ENCODE assay signal across 12 mouse cellular contexts in the genomic region with DNA sequence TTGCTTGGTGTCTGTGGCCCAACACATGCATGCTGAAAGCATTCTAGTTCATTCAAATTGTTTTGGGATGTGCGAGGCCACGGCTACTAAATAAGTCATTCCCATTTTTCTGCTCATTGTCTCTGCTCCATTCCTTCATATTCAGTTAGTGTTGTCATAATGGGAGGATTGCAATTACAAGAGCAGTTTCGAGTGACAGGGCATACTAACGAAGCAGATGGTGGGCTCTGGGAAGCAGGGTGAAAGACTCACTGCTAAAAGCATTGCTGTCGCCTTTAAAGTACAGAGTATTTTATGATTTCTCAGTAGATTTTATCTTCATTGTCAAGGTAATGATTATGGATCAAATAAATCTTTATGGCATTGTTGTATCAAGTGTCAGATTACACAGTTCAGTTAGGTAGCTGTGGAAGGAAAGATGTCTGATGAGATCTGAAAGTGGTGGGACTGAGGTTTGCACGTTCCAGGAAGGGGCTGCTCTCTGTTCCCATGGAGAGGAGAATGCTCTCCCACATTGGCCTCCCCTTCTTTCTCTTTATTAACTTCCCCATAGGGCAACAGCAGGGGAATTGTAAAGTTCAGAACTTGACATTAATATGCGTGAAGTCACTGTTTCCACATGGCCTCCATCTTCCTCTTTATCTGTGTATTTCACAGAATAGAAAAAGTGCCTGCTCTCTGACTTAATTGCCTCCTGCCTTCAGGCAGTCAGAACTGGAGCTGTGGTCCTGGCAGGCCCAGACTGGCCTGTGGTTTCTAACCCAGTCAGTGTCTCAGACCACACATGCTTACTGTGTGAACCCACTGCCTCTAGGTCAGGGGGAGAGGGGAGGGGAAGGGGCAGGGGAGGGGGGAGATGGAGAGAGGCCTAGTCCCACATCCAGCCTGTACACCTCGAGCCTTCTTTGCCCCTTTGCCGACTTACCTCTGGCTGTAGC.
DNase-seq lines count a peak whose midpoint lies in the region; ATAC-seq and TF ChIP-seq lines count a peak whose summit lies in the region.
"Had no signal": no experiment of that assay in that cellular context is flagged by ENCODE, and none has a peak within 500 bp of the region (broad histone marks: within the 10 kb centered on the region; RNA-seq: fewer than 3 reads in every experiment).

No protein-coding gene starts in this region.

- WGBS in liver, embryonic 13.5 days (ENCODE audit: insufficient replicate concordance) = 47% methylated on average over 9 of the region's 9 CpGs
- 48% methylated on average over 9 of the region's 9 CpGs for WGBS in liver, embryonic 12.5 days (ENCODE audit: insufficient replicate concordance)
- 41% methylated on average over 9 of the region's 9 CpGs for WGBS in hindbrain, embryonic 13.5 days
- WGBS in limb, embryonic 14.5 days = 34% methylated on average over 9 of the region's 9 CpGs

- no peak overlapping the region for H3K27ac ChIP-seq in liver, embryonic 13.5 days
- H3K27ac ChIP-seq in liver, embryonic 12.5 days = no peak overlapping the region
- peak overlapping the region; percentile 49; the same call in 1 of the 2 replicates for H3K27ac ChIP-seq in hindbrain, embryonic 13.5 days
- peak overlapping the region; percentile 28; the same call in 1 of the 2 replicates for H3K27ac ChIP-seq in limb, embryonic 14.5 days (replicated peaks; ENCODE audit: low read depth, low read length)

- H3K27me3 ChIP-seq in liver, embryonic 13.5 days = no peaks in the 10 kb centered on the region
- no peaks in the 10 kb centered on the region for H3K27me3 ChIP-seq in liver, embryonic 12.5 days (replicated peaks)
- no peaks in the 10 kb centered on the region for H3K27me3 ChIP-seq in hindbrain, embryonic 13.5 days
- H3K27me3 ChIP-seq in limb, embryonic 14.5 days (ENCODE audit: control insufficient read depth, insufficient read depth, low read length) = no peaks in the 10 kb centered on the region
- H3K27me3 ChIP-seq: megakaryocyte, embryonic 14.5 days had no signal

- H3K4me1 ChIP-seq in liver, embryonic 13.5 days (replicated peaks) = peaks cover 4% of the 10 kb centered on the region; the same call in 1 of the 2 replicates
- H3K4me1 ChIP-seq in liver, embryonic 12.5 days = no peaks in the 10 kb centered on the region
- peaks cover 17% of the 10 kb centered on the region for H3K4me1 ChIP-seq in hindbrain, embryonic 13.5 days (replicated peaks)
- peaks cover 13% of the 10 kb centered on the region; the same call in 1 of the 2 replicates for H3K4me1 ChIP-seq in limb, embryonic 14.5 days (ENCODE audit: control insufficient read depth, insufficient read depth, low read length)
- H3K4me1 ChIP-seq: megakaryocyte, embryonic 14.5 days had no signal

- ATAC-seq in liver, embryonic 13.5 days (ENCODE audit: low read depth) = 0 out of 2 replicates have a peak, but pooled peaks have one; percentile 12
- no peak for ATAC-seq in liver, embryonic 12.5 days
- peak; percentile 61; the same call in 1 of the 2 replicates for ATAC-seq in hindbrain, embryonic 13.5 days (ENCODE audit: low FRiP score)
- ATAC-seq in limb, embryonic 14.5 days (ENCODE audit: low FRiP score, low read depth) = no peak; the same call in 1 of the 2 replicates
- ATAC-seq in activated CD4-positive, CD25-positive, alpha-beta regulatory T cell, adult 4 months = no peak

- no peak for TF ChIP-seq POLR2A in limb, embryonic 14.5 days (IDR thresholded peaks at IDR 0.05; ENCODE audit: borderline replicate concordance, extremely low read depth, insufficient read depth, insufficient read length)

- no peak overlapping the region for H3K4me2 ChIP-seq in liver, embryonic 13.5 days
- no peak overlapping the region for H3K4me2 ChIP-seq in liver, embryonic 12.5 days
- H3K4me2 ChIP-seq in hindbrain, embryonic 13.5 days = no peak overlapping the region
- no peak overlapping the region for H3K4me2 ChIP-seq in limb, embryonic 14.5 days (replicated peaks; ENCODE audit: low read depth, low read length, severe bottlenecking)

- H3K4me3 ChIP-seq in liver, embryonic 13.5 days (replicated peaks) = no peak overlapping the region
- H3K4me3 ChIP-seq in liver, embryonic 12.5 days = no peak overlapping the region
- H3K4me3 ChIP-seq in hindbrain, embryonic 13.5 days = no peak overlapping the region
- H3K4me3 ChIP-seq in limb, embryonic 14.5 days (replicated peaks; ENCODE audit: low read length) = no peak overlapping the region
- H3K4me3 ChIP-seq: megakaryocyte, embryonic 14.5 days had no signal

- no peaks in the 10 kb centered on the region for H3K9me3 ChIP-seq in liver, embryonic 13.5 days (replicated peaks)
- no peaks in the 10 kb centered on the region for H3K9me3 ChIP-seq in liver, embryonic 12.5 days (replicated peaks)
- no peaks in the 10 kb centered on the region for H3K9me3 ChIP-seq in hindbrain, embryonic 13.5 days
- H3K9me3 ChIP-seq in limb, embryonic 14.5 days (ENCODE audit: control insufficient read depth, low read length) = no peaks in the 10 kb centered on the region

- no peaks in the 10 kb centered on the region for H3K36me3 ChIP-seq in liver, embryonic 13.5 days
- H3K36me3 ChIP-seq in liver, embryonic 12.5 days = no peaks in the 10 kb centered on the region
- no peaks in the 10 kb centered on the region for H3K36me3 ChIP-seq in hindbrain, embryonic 13.5 days
- no peaks in the 10 kb centered on the region for H3K36me3 ChIP-seq in limb, embryonic 14.5 days (ENCODE audit: control insufficient read depth, insufficient read depth, low read length)

- DNase-seq in liver, embryonic 13.5 days = no peak
- peak; percentile 54 for DNase-seq in embryo, embryonic 11 days
- peak; percentile 23 for DNase-seq in limb, embryonic 14.5 days (ENCODE audit: low spot score)
- DNase-seq in layer of hippocampus, adult 9-11 months = no peak
- DNase-seq in spleen, adult 18-20 months = no peak
- DNase-seq: gastrocnemius, postnatal 10 days; heart, postnatal 36 days; right cerebral cortex, postnatal 25 days had no signal

- H3K9ac ChIP-seq in liver, embryonic 13.5 days = no peak overlapping the region
- no peak overlapping the region for H3K9ac ChIP-seq in liver, embryonic 12.5 days
- peak overlapping the region; percentile 10; the same call in 1 of the 2 replicates for H3K9ac ChIP-seq in hindbrain, embryonic 13.5 days
- H3K9ac ChIP-seq in limb, embryonic 14.5 days (ENCODE audit: low read depth, low read length, severe bottlenecking) = no peak overlapping the region

Comparison
In these comparisons a context has a peak if more than half of its experiments do, and no peak if none do; other contexts are left out.
1. ATAC-seq: peak in liver, embryonic 13.5 days (single experiment) and hindbrain, embryonic 13.5 days (single experiment); none in liver, embryonic 12.5 days (single experiment), limb, embryonic 14.5 days (single experiment) and activated CD4-positive, CD25-positive, alpha-beta regulatory T cell, adult 4 months (single experiment).
2. DNase-seq: peak in embryo, embryonic 11 days (single experiment) and limb, embryonic 14.5 days (single experiment); none in liver, embryonic 13.5 days (single experiment), layer of hippocampus, adult 9-11 months (single experiment) and spleen, adult 18-20 months (0 of 2).
3. H3K27ac ChIP-seq: peak in hindbrain, embryonic 13.5 days (single experiment) and limb, embryonic 14.5 days (single experiment); none in liver, embryonic 13.5 days (single experiment) and liver, embryonic 12.5 days (single experiment).